Mouse (Mus musculus) hindbrain, embryonic 16.5 days (tissue): ENCODE results near the gene Dnah8. TPM values are rescaled to one million over a fixed set of nuclear protein-coding genes. Genes with fewer than 3 reads are reported as not detected.

Experiments used
- ATAC-seq: fragments of 200-750 bp; cut with Nextera tagmentation; 2 replicates; pipeline ENCODE4 v1.8.0; 2017; ENCODE audit warnings: moderate TSS enrichment, moderate library complexity
- H3K27ac ChIP-seq: fragments of 300-500 bp; sonication (generic); 2 replicates; pipeline ENCODE4 v1.5.1; 2014; ENCODE audit warnings: low read depth, mild to moderate bottlenecking, control low read depth, low read length, moderate library complexity
- H3K27me3 ChIP-seq: fragments of 300-500 bp; sonication (generic); replicated peaks from 2 replicates; pipeline ENCODE4 v1.6.1; 2014; ENCODE audit warnings: low read length; ENCODE audit not compliant: control insufficient read depth, insufficient read depth
- H3K36me3 ChIP-seq: fragments of 300-500 bp; sonication (generic); 2 replicates; pipeline ENCODE4 v1.6.1; 2014; ENCODE audit warnings: mild to moderate bottlenecking, low read length, moderate library complexity, mixed read lengths; ENCODE audit not compliant: control insufficient read depth, insufficient read depth
- H3K4me1 ChIP-seq: fragments of 300-500 bp; sonication (generic); 2 replicates; pipeline ENCODE4 v1.6.1; 2014; ENCODE audit warnings: low read depth, low read length; ENCODE audit not compliant: control insufficient read depth, insufficient read depth
- H3K4me2 ChIP-seq: fragments of 300-500 bp; sonication (generic); 2 replicates; pipeline ENCODE4 v1.6.1; 2014; ENCODE audit warnings: mild to moderate bottlenecking, low read length, control low read depth, moderate library complexity
- H3K4me3 ChIP-seq: fragments of 300-500 bp; sonication (generic); 2 replicates; pipeline ENCODE4 v1.5.1; 2014; ENCODE audit warnings: mild to moderate bottlenecking, low read length, control low read depth, moderate library complexity
- H3K9ac ChIP-seq: fragments of 300-500 bp; sonication (generic); 2 replicates; pipeline ENCODE4 v1.6.1; 2014; ENCODE audit warnings: low read depth, mild to moderate bottlenecking, control low read depth, low read length, moderate library complexity
- H3K9me3 ChIP-seq: fragments of 300-500 bp; sonication (generic); 2 replicates; pipeline ENCODE4 v1.6.1; 2014; ENCODE audit warnings: mild to moderate bottlenecking, low read length, moderate library complexity; ENCODE audit not compliant: control insufficient read depth
- WGBS: fragments of 180-500 bp; shearing (Covaris S2); extraction: QIAGEN DNeasy Blood & Tissue Kit; methylation state at CpG from one replicate; pipeline ENCODE4 v1.1.7; 2014; 5-methylcytosine and 5-hydroxymethylcytosine counted together
- polyA plus RNA-seq: library from polyadenylated mRNA; unstranded; fragments of >200 nt; fragmentation: Nextera tagmentation; extraction: Ambion mirVana; gene quantifications from 2 replicates; pipeline ENCODE4 v1.2.1, GENCODE M21; 2015

Dnah8 gene
- polyA plus RNA-seq, 1 experiment from 2014 or later = 1.7 TPM

DNA sequence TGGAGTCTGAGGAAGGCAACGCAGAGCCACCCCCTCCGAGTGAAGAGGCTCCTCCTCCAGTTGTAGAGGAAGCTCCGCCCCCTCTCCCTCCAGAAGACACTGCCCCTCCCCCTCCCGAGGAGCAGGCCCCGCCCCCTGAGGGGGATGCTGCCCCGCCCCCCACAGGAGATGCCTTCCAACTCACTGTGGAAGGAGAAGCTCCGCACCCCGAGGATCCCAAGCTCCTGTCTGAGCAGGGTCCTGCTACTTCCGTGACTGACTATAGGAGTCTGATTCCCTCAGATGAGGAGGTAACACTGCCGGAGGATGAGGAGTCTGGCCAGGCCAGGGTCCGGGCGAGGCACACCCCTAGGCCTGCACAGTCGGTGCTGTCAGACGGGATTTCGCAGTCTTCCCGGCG lies 11.2 kb downstream of the Dnah8 start:
- H3K4me3 ChIP-seq = peak overlapping the region; percentile 4; the same call in 1 of the 2 replicates
- no peak overlapping the region for H3K4me2 ChIP-seq
- H3K36me3 ChIP-seq = no peaks in the 10 kb centered on the region
- WGBS = 27% methylated on average over 13 of the region's 17 CpGs
- no peak overlapping the region for H3K27ac ChIP-seq
- no peaks in the 10 kb centered on the region for H3K4me1 ChIP-seq
- ATAC-seq = no peak
- no peaks in the 10 kb centered on the region for H3K9me3 ChIP-seq
- no peaks in the 10 kb centered on the region for H3K27me3 ChIP-seq
- H3K9ac ChIP-seq = no peak overlapping the region

DNA sequence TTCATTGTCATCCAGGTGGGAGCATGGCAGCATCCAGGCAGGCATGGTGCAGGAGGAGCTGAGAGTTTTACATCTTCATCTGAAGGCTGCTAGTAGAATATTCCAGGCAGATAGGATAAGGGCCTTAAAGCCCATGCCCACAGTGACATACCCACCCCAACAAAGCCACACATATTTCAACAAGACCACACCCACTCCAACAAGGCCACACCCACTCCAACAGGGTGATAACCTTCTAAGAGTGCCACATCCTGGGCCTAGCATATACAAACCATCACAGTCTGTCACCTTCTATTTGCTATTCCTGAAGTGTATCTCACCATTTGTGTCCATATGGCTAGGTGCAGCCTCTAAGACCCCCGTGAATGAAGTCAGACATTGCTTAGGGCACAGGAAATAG lies 13.6 kb downstream of the Dnah8 start:
- WGBS = 87% methylated on average over 1 of the region's 1 CpGs

DNA sequence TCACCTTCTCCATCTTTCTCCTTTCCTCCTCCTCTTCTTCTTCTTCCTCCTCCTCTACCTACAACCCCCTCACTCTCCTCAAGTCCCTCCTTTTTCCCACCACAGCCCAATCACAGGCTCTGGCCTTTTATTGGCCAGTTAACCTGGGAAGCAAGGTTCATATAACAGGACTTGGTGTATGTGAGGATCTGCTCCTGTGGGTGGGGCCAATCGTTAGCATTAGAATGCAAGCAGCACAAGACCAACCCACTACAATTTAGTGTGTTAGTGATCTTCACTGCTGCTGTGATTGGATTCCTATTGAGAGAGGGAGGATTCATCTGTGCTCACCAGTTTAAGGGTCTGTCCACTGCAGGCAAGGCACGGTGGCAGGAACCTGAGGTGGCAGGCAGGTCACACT lies 14.8 kb downstream of the Dnah8 start:
- Histone ChIP-seq H3K9ac (no peak overlapping the region), H3K36me3 (no peaks in the 10 kb centered on the region), H3K9me3 (no peaks in the 10 kb centered on the region), H3K4me2 (no peak overlapping the region), H3K4me3 (no peak overlapping the region), H3K27me3 (no peaks in the 10 kb centered on the region), H3K27ac (no peak overlapping the region), H3K4me1 (no peaks in the 10 kb centered on the region)
- ATAC-seq = no peak
- 51% methylated on average over 2 of the region's 2 CpGs for WGBS

More for the DNA sequence above, 13.6 kb downstream of the Dnah8 start:
- no peaks in the 10 kb centered on the region for H3K9me3 ChIP-seq
- no peak overlapping the region for H3K4me2 ChIP-seq
- H3K27ac ChIP-seq = no peak overlapping the region
- no peaks in the 10 kb centered on the region for H3K4me1 ChIP-seq
- H3K9ac ChIP-seq = no peak overlapping the region
- no peaks in the 10 kb centered on the region for H3K27me3 ChIP-seq
- H3K36me3 ChIP-seq = no peaks in the 10 kb centered on the region
- no peak for ATAC-seq
- no peak overlapping the region for H3K4me3 ChIP-seq

DNA sequence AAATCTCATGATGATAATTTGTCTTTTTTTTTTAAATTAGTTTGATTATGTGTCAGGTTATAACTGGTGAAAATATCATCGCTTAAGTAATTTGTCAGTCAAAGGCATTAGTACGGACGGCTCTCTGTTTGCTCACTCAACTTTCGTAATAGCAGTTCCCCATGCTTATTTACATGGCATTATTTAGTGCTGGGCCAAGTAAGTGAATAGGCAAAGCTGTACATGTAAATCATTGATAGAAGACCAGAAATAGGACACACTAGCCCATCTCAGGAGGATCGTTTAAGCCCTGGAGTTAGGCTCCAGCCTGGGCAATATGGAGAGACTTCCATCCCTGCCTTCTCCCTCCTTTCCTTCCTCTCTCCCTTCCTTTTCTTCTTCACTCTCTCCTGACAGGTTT lies 16.7 kb downstream of the Dnah8 start:
- Histone ChIP-seq H3K4me2 (no peak overlapping the region), H3K9me3 (no peaks in the 10 kb centered on the region), H3K9ac (no peak overlapping the region), H3K27me3 (no peaks in the 10 kb centered on the region), H3K4me3 (no peak overlapping the region), H3K36me3 (no peaks in the 10 kb centered on the region), H3K27ac (no peak overlapping the region), H3K4me1 (no peaks in the 10 kb centered on the region)
- WGBS = 90% methylated on average over 5 of the region's 5 CpGs
- ATAC-seq = no peak

DNA sequence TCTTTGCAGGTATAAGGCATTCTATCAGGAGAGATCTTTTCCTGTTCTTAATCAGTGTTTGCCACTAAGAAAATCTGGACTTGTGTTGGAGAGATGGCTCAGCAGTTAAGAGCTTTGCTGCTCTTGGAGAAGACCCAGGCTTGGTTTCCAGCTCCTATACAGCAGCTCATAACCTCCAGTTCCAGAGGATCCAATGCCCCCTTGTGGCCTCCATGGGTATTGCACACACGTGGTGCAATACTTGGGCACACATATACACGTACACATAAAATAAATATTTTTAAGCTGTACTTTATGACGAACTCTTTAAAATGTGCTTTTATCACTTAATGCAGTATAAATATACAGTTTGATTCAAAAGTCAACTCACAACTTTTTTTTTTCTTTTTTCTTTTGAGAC lies 24.6 kb downstream of the Dnah8 start:
- no peak for ATAC-seq
- H3K9ac ChIP-seq = no peak overlapping the region
- no peaks in the 10 kb centered on the region for H3K27me3 ChIP-seq
- 92% methylated on average over 3 of the region's 3 CpGs for WGBS
- no peak overlapping the region for H3K4me2 ChIP-seq
- no peak overlapping the region for H3K4me3 ChIP-seq
- H3K27ac ChIP-seq = no peak overlapping the region
- no peaks in the 10 kb centered on the region for H3K36me3 ChIP-seq
- H3K4me1 ChIP-seq = no peaks in the 10 kb centered on the region
- H3K9me3 ChIP-seq = no peaks in the 10 kb centered on the region; the same call in 1 of the 2 replicates

DNA sequence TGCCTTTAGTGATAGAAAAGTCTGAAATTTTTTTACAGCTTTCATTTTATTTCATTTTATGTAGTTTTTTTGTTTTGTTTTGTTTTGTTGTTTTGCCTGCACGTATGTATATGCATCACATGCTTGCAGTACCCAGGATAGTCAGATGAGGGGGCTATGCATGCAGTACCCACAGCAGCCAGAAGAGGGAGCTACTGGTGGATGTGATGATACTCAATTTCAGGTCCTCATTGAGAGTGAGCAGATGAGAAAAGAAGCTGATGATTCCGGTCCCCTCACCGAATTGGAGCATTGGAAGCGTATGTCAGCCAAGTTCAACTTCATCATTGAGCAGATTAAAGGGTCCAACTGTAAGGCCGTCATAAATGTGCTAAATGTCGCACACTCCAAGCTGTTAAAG lies 28.9 kb downstream of the Dnah8 start:
- no peaks in the 10 kb centered on the region for H3K4me1 ChIP-seq
- H3K4me2 ChIP-seq = no peak overlapping the region
- WGBS = 97% methylated on average over 6 of the region's 6 CpGs
- no peak overlapping the region for H3K9ac ChIP-seq
- no peak for ATAC-seq
- H3K9me3 ChIP-seq = no peaks in the 10 kb centered on the region; the same call in 1 of the 2 replicates
- no peaks in the 10 kb centered on the region for H3K36me3 ChIP-seq
- no peak overlapping the region for H3K27ac ChIP-seq
- no peaks in the 10 kb centered on the region for H3K27me3 ChIP-seq
- H3K4me3 ChIP-seq = no peak overlapping the region

DNA sequence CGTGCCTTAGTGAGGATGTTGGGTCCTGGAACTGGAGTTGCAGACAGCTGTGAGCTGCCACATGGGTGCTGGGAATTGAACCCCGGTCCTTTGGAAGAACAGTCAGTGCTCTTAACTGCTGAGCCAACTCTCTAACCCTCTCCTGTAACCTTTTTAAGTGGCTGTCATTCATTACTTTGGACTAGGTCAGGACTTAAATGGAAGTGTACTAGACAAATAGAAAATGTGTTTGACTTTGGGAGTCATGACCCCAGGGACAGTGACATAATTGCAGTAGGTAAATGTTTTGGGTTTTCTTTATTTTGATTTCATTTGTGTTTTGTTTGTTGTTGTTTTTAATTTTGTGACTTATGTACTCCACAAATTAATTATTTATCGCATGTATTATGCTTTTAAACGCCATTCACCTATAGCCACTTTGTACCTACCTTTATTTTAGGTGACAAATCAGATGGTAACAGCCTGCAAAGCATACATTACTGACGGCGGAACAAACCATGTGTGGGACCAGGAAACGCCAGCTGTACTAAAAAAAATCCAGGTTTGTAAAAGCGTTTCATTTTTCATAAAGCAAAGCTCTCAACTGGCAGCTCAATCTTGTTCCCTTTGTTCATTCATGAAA lies 33.5 kb downstream of the Dnah8 start:
- peak; percentile 30; the same call in 1 of the 2 replicates for ATAC-seq
- Histone ChIP-seq H3K36me3 (no peaks in the 10 kb centered on the region), H3K9me3 (no peaks in the 10 kb centered on the region), H3K27me3 (no peaks in the 10 kb centered on the region), H3K27ac (0 out of 2 replicates have a peak overlapping the region, but pooled peaks have one; percentile 13), H3K4me2 (peak overlapping the region; percentile 64), H3K9ac (peak overlapping the region; percentile 53), H3K4me3 (peak overlapping the region; percentile 39), H3K4me1 (no peaks in the 10 kb centered on the region)
- WGBS = 43% methylated on average over 8 of the region's 8 CpGs

DNA sequence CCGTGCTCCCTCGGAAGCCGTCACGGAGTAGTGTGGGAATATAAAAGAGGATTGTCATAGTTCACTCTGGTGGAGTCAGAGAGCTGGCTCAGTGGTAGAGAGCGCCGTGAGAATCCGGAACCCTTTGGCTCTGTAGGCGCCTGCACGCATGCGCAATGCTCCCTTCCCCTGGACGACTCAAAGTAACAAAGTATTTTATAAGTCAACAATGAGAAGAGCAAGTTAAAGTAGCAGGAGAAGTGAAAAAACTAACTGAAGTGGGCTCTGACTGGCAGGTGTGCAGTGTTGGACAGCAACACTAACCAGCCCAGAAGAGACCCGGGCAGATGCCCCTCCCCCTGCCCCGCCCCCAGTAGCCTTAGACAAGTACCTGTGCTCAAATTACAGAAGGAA lies 34.0 kb downstream of the Dnah8 start:
- 0 out of 2 replicates have a peak overlapping the region, but pooled peaks have one; percentile 13 for H3K27ac ChIP-seq
- ATAC-seq = peak; percentile 81
- H3K9ac ChIP-seq = peak overlapping the region; percentile 53
- no peaks in the 10 kb centered on the region for H3K9me3 ChIP-seq
- no peaks in the 10 kb centered on the region for H3K27me3 ChIP-seq
- peak overlapping the region; percentile 39 for H3K4me3 ChIP-seq
- 6% methylated on average over 13 of the region's 13 CpGs for whole genome bisulfite sequencing
- H3K4me2 ChIP-seq = peak overlapping the region; percentile 64
- no peaks in the 10 kb centered on the region for H3K4me1 ChIP-seq
- no peaks in the 10 kb centered on the region for H3K36me3 ChIP-seq

DNA sequence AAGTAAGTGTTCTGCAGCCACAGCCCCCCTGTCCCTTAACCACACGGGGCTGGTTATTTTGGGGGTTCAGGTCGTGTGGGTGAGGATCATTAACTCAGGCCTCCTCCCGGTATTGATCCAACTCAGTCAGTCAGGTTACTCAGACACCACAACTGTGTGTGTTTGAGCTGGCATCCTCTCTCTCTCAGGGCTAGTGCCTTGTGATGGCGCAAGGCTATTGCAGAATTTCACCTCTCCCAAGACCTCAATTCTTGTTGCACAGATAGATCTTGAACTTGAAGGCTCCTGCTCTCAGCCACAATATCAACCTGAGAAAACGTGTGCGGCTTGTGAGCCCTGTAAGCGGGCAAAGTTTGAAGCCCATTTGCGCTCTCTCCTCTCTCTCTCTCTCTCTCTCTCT lies 38.0 kb downstream of the Dnah8 start:
- no peak overlapping the region for H3K4me3 ChIP-seq
- no peak overlapping the region for H3K4me2 ChIP-seq
- no peaks in the 10 kb centered on the region for H3K36me3 ChIP-seq
- H3K9ac ChIP-seq = no peak overlapping the region
- no peaks in the 10 kb centered on the region for H3K27me3 ChIP-seq
- no peak overlapping the region for H3K27ac ChIP-seq
- H3K4me1 ChIP-seq = no peaks in the 10 kb centered on the region
- 77% methylated on average over 8 of the region's 8 CpGs for WGBS
- ATAC-seq = no peak
- H3K9me3 ChIP-seq = peaks cover 3% of the 10 kb centered on the region; the same call in 1 of the 2 replicates
